Mouse (Mus musculus) midbrain, postnatal 0 days (tissue): ENCODE results near the gene Laptm4a. TPM values are rescaled to one million over a fixed set of nuclear protein-coding genes. Genes with fewer than 3 reads are reported as not detected.

Experiments
- ATAC-seq: fragments of 200-750 bp; cut with Nextera tagmentation; 2 replicates; pipeline ENCODE4 v1.8.0; 2017; ENCODE audit warnings: moderate number of reproducible peaks, mild to moderate bottlenecking, moderate TSS enrichment, moderate library complexity; ENCODE audit not compliant: low FRiP score
- DNase-seq: peaks from one replicate; pipeline ENCODE4 v3.0.0-alpha.2; 2015; ENCODE audit warnings: low spot score
- H3K27ac ChIP-seq: fragments of 300-500 bp; sonication (generic); 2 replicates; pipeline ENCODE4 v1.5.1; 2014; ENCODE audit warnings: low read depth, mild to moderate bottlenecking, low read length, mixed read lengths
- H3K27me3 ChIP-seq: fragments of 300-500 bp; sonication (generic); 2 replicates; pipeline ENCODE4 v1.6.1; 2014; ENCODE audit warnings: low read length, control low read depth, mixed read lengths; ENCODE audit not compliant: insufficient read depth
- H3K36me3 ChIP-seq: fragments of 300-500 bp; sonication (generic); 2 replicates; pipeline ENCODE4 v1.6.1; 2014; ENCODE audit warnings: low read length, control low read depth, mixed read lengths; ENCODE audit not compliant: insufficient read depth
- H3K4me1 ChIP-seq: fragments of 300-500 bp; sonication (generic); 2 replicates; pipeline ENCODE4 v1.6.1; 2014; ENCODE audit warnings: mild to moderate bottlenecking, control low read depth, antibody characterized with exemption, low read length, mixed read lengths; ENCODE audit not compliant: insufficient read depth
- H3K4me2 ChIP-seq: fragments of 300-500 bp; sonication (generic); 2 replicates; pipeline ENCODE4 v1.6.1; 2014; ENCODE audit warnings: low read depth, mild to moderate bottlenecking, low read length, mixed read lengths; ENCODE audit not compliant: poor library complexity, severe bottlenecking
- H3K4me3 ChIP-seq: fragments of 300-500 bp; sonication (generic); 2 replicates; pipeline ENCODE4 v1.5.1; 2014; ENCODE audit warnings: low read depth, mild to moderate bottlenecking, low read length, moderate library complexity
- H3K9ac ChIP-seq: fragments of 300-500 bp; sonication (generic); replicated peaks from 2 replicates; pipeline ENCODE4 v1.6.1; 2014; ENCODE audit warnings: mild to moderate bottlenecking, low read length, moderate library complexity, mixed read lengths; ENCODE audit not compliant: poor library complexity, severe bottlenecking
- H3K9me3 ChIP-seq: fragments of 300-500 bp; sonication (generic); 2 replicates; pipeline ENCODE4 v1.6.1; 2016; ENCODE audit warnings: low read length, control low read depth
- CTCF ChIP-seq: IDR thresholded peaks from 2 replicates; pipeline ENCODE4 v1.5.1; 2016; ENCODE audit warnings: antibody characterized with exemption, mild to moderate bottlenecking
- WGBS: fragments of 180-500 bp; shearing (Covaris S2); extraction: QIAGEN DNeasy Blood & Tissue Kit; methylation state at CpG from one replicate; pipeline ENCODE4 v1.1.7; 2014; 5-methylcytosine and 5-hydroxymethylcytosine counted together
- polyA plus RNA-seq: library from polyadenylated mRNA; unstranded; fragments of >200 nt; fragmentation: Nextera tagmentation; extraction: Ambion mirVana; gene quantifications from 2 replicates; pipeline ENCODE4 v1.2.1, GENCODE M21; 2015
- total RNA-seq: library from RNA; depleted of rRNA; stranded (reverse); fragments of >200 nt; gene quantifications from 2 replicates; pipeline ENCODE4 v1.2.3, GENCODE M21; 2014; rRNA removed

Laptm4a gene
- total and polyA plus RNA-seq, 2 experiments from 2014 or later, result 177 to 225 TPM

GRCm38 (mm10) chr12:8953136-8953535, 31.7 kb downstream of the Laptm4a start:
- Histone ChIP-seq H3K4me3 (no peak overlapping the region), H3K9me3 (no peaks in the 10 kb centered on the region), H3K9ac (no peak overlapping the region), H3K27me3 (peaks cover 4% of the 10 kb centered on the region; the same call in 1 of the 2 replicates), H3K4me1 (peaks cover 2% of the 10 kb centered on the region; the same call in 1 of the 2 replicates), H3K27ac (no peak overlapping the region), H3K4me2 (no peak overlapping the region), H3K36me3 (no peaks in the 10 kb centered on the region)
- no peak for ATAC-seq
- no peak for TF ChIP-seq CTCF
- no peak for DNase-seq
- 49% methylated on average over 10 of the region's 10 CpGs for WGBS

GRCm38 (mm10) chr12:8954161-8954561, 32.7 kb downstream of the Laptm4a start:
- H3K27ac ChIP-seq, result no peak overlapping the region
- ATAC-seq (no peak), DNase-seq (no peak)
- no peak overlapping the region for H3K4me3 ChIP-seq
- no peak overlapping the region for H3K9ac ChIP-seq
- no peaks in the 10 kb centered on the region for H3K9me3 ChIP-seq
- 54% methylated on average over 9 of the region's 9 CpGs for WGBS
- H3K27me3 ChIP-seq, result peaks cover 4% of the 10 kb centered on the region; the same call in 1 of the 2 replicates
- no peak overlapping the region for H3K4me2 ChIP-seq
- H3K36me3 ChIP-seq, result no peaks in the 10 kb centered on the region
- H3K4me1 ChIP-seq, result no peaks in the 10 kb centered on the region
- TF ChIP-seq CTCF, result no peak

- ATAC-seq, result no peak
- Histone ChIP-seq H3K36me3 (no peaks in the 10 kb centered on the region), H3K27ac (no peak overlapping the region), H3K9me3 (no peaks in the 10 kb centered on the region), H3K27me3 (no peaks in the 10 kb centered on the region), H3K4me2 (no peak overlapping the region), H3K4me3 (no peak overlapping the region), H3K4me1 (no peaks in the 10 kb centered on the region), H3K9ac (no peak overlapping the region)
- no peak for TF ChIP-seq CTCF
- DNase-seq, result peak; percentile 34
- WGBS, result 48% methylated on average over 9 of the region's 9 CpGs
Observed at GRCm38 (mm10) chr12:8961607-8962316, 40.3 kb downstream of the Laptm4a start.

- Histone ChIP-seq H3K36me3 (no peaks in the 10 kb centered on the region), H3K4me3 (no peak overlapping the region), H3K4me1 (peaks cover 6% of the 10 kb centered on the region; the same call in 1 of the 2 replicates), H3K9me3 (no peaks in the 10 kb centered on the region), H3K9ac (no peak overlapping the region), H3K27me3 (no peaks in the 10 kb centered on the region), H3K27ac (no peak overlapping the region), H3K4me2 (no peak overlapping the region)
- DNase-seq (no peak), ATAC-seq (no peak)
- 41% methylated on average over 9 of the region's 9 CpGs for WGBS
- no peak for TF ChIP-seq CTCF
Observed at GRCm38 (mm10) chr12:8969828-8970227, 48.4 kb downstream of the Laptm4a start.

GRCm38 (mm10) chr12:8973820-8974465, 52.5 kb downstream of the Laptm4a start, which contains the start of gene Wdr35:
Gene Wdr35 (plus strand): TSS chr12:8973892.
- peak; percentile 94 for DNase-seq
- no peak for TF ChIP-seq CTCF

GRCm38 (mm10) chr12:8975076-8975475, 53.6 kb downstream of the Laptm4a start:
- Histone ChIP-seq H3K27ac (no peak overlapping the region), H3K4me3 (peak overlapping the region; percentile 66; the same call in 1 of the 2 replicates), H3K27me3 (no peaks in the 10 kb centered on the region), H3K36me3 (peaks cover 13% of the 10 kb centered on the region), H3K9ac (no peak overlapping the region), H3K9me3 (no peaks in the 10 kb centered on the region), H3K4me1 (peaks cover 6% of the 10 kb centered on the region; the same call in 1 of the 2 replicates), H3K4me2 (peak overlapping the region; percentile 69; the same call in 1 of the 2 replicates)
- TF ChIP-seq CTCF, result no peak; the same call in 1 of the 2 replicates
- no peak for ATAC-seq
- no peak for DNase-seq
- WGBS, result 91% methylated on average over 3 of the region's 3 CpGs

More at GRCm38 (mm10) chr12:8973820-8974465, 52.5 kb downstream of the Laptm4a start, which contains the start of gene Wdr35:
- ATAC-seq, result peak; percentile 98
- Histone ChIP-seq H3K9me3 (no peaks in the 10 kb centered on the region), H3K27me3 (no peaks in the 10 kb centered on the region), H3K27ac (peak within 1 kb of the TSS; percentile 75), H3K36me3 (peaks cover 5% of the 10 kb centered on the region), H3K9ac (peak within 1 kb of the TSS; percentile 51), H3K4me1 (peaks cover 6% of the 10 kb centered on the region; the same call in 1 of the 2 replicates), H3K4me3 (peak within 1 kb of the TSS; percentile 66), H3K4me2 (peak within 1 kb of the TSS; percentile 69)
- under 1% methylated on average over 44 of the region's 45 CpGs for WGBS

Other genes with a start within 250 kb of the Laptm4a start
- gene Pum2, start 247.5 kb upstream of the Laptm4a start, total RNA-seq, result 117 and 123 TPM in 2 replicates
- gene Pum2, start 247.5 kb upstream of the Laptm4a start, polyA plus RNA-seq, result 35.2 and 35.3 TPM in 2 replicates
- 16.2 and 21.1 TPM in 2 replicates for gene Sdc1, start 150.3 kb upstream of the Laptm4a start, total RNA-seq
- 11.7 and 12.3 TPM in 2 replicates for gene Sdc1, start 150.3 kb upstream of the Laptm4a start, polyA plus RNA-seq
- 0.33 and 0.38 TPM in 2 replicates for gene Matn3, start 26.3 kb downstream of the Laptm4a start, total RNA-seq
- 0.11 and 0.29 TPM in 2 replicates for gene Matn3, start 26.3 kb downstream of the Laptm4a start, polyA plus RNA-seq
- 19.3 and 24.2 TPM in 2 replicates for gene Wdr35, start 52.2 kb downstream of the Laptm4a start, total RNA-seq
- 21.4 and 22.4 TPM in 2 replicates for gene Wdr35, start 52.2 kb downstream of the Laptm4a start, polyA plus RNA-seq
- gene Ttc32, start 108.3 kb downstream of the Laptm4a start, total RNA-seq, result 5.1 and 8.6 TPM in 2 replicates
- 5.3 and 5.4 TPM in 2 replicates for gene Ttc32, start 108.3 kb downstream of the Laptm4a start, polyA plus RNA-seq